Mouse (Mus musculus): ENCODE measurements around the gene Cacna1c. TPM values are rescaled to one million over a fixed set of nuclear protein-coding genes. Genes with fewer than 3 reads are reported as not detected.

The Cacna1c gene
- polyA plus RNA-seq, 1 experiment, result 1.3 TPM

- Histone ChIP-seq H3K9me3 (no peaks in the 10 kb centered on the region), H3K27me3 (replicated peaks) (peaks cover 29% of the 10 kb centered on the region), H3K4me1 (no peaks in the 10 kb centered on the region), H3K4me3 (replicated peaks) (no peak overlapping the region), H3K36me3 (replicated peaks; ENCODE audit: low read length) (no peaks in the 10 kb centered on the region)
- no peak for TF ChIP-seq GATA1 (IDR thresholded peaks at IDR 0.05; ENCODE audit: borderline replicate concordance, low read length)
- TF ChIP-seq FLI1 (IDR thresholded peaks at IDR 0.05; ENCODE audit: low read length), result no peak
Measured at GRCm38 (mm10) chr6:118884073-118884551, 312.1 kb downstream of the Cacna1c start.

- TF ChIP-seq FLI1 (IDR thresholded peaks at IDR 0.05; ENCODE audit: low read length), result no peak
- no peak for TF ChIP-seq GATA1 (IDR thresholded peaks at IDR 0.05; ENCODE audit: borderline replicate concordance, low read length)
- H3K4me3 ChIP-seq (replicated peaks), result no peak overlapping the region
- peaks cover 1% of the 10 kb centered on the region; the same call in 1 of the 2 replicates for H3K4me1 ChIP-seq
- peaks cover 31% of the 10 kb centered on the region for H3K27me3 ChIP-seq (replicated peaks)
- H3K36me3 ChIP-seq (replicated peaks; ENCODE audit: low read length), result no peaks in the 10 kb centered on the region
- no peaks in the 10 kb centered on the region for H3K9me3 ChIP-seq
Measured at GRCm38 (mm10) chr6:118876204-118876603, 320.0 kb downstream of the Cacna1c start.

- no peaks in the 10 kb centered on the region; the same call in 1 of the 2 replicates for H3K9me3 ChIP-seq
- no peaks in the 10 kb centered on the region for H3K36me3 ChIP-seq (replicated peaks; ENCODE audit: low read length)
- peaks cover 8% of the 10 kb centered on the region; the same call in 1 of the 2 replicates for H3K4me1 ChIP-seq
- H3K27me3 ChIP-seq (replicated peaks), result peaks cover 56% of the 10 kb centered on the region
- H3K4me3 ChIP-seq (replicated peaks), result no peak overlapping the region
- no peak for TF ChIP-seq GATA1 (IDR thresholded peaks at IDR 0.05; ENCODE audit: borderline replicate concordance, low read length)
- no peak for TF ChIP-seq FLI1 (IDR thresholded peaks at IDR 0.05; ENCODE audit: low read length)
Measured at GRCm38 (mm10) chr6:118870241-118870841, 325.9 kb downstream of the Cacna1c start.

GRCm38 (mm10) chr6:118867384-118867783 lies 328.8 kb downstream of the Cacna1c start:
- Histone ChIP-seq H3K36me3 (replicated peaks; ENCODE audit: low read length) (no peaks in the 10 kb centered on the region), H3K27me3 (replicated peaks) (peaks cover 53% of the 10 kb centered on the region), H3K9me3 (no peaks in the 10 kb centered on the region; the same call in 1 of the 2 replicates), H3K4me3 (replicated peaks) (no peak overlapping the region), H3K4me1 (peaks cover 8% of the 10 kb centered on the region; the same call in 1 of the 2 replicates)
- no peak for TF ChIP-seq GATA1 (IDR thresholded peaks at IDR 0.05; ENCODE audit: borderline replicate concordance, low read length)
- TF ChIP-seq FLI1 (IDR thresholded peaks at IDR 0.05; ENCODE audit: low read length), result no peak

- peaks cover 3% of the 10 kb centered on the region; the same call in 1 of the 2 replicates for H3K9me3 ChIP-seq
- H3K4me1 ChIP-seq, result peaks cover 8% of the 10 kb centered on the region; the same call in 1 of the 2 replicates
- TF ChIP-seq FLI1 (IDR thresholded peaks at IDR 0.05; ENCODE audit: low read length) (no peak), GATA1 (IDR thresholded peaks at IDR 0.05; ENCODE audit: borderline replicate concordance, low read length) (no peak)
- H3K36me3 ChIP-seq (replicated peaks; ENCODE audit: low read length), result no peaks in the 10 kb centered on the region
- H3K27me3 ChIP-seq (replicated peaks), result peaks cover 54% of the 10 kb centered on the region
- no peak overlapping the region for H3K4me3 ChIP-seq (replicated peaks)
Measured at GRCm38 (mm10) chr6:118866889-118867288, 329.3 kb downstream of the Cacna1c start.

- peaks cover 54% of the 10 kb centered on the region for H3K27me3 ChIP-seq (replicated peaks)
- peaks cover 3% of the 10 kb centered on the region; the same call in 1 of the 2 replicates for H3K4me1 ChIP-seq
- TF ChIP-seq GATA1 (IDR thresholded peaks at IDR 0.05; ENCODE audit: borderline replicate concordance, low read length) (no peak), FLI1 (IDR thresholded peaks at IDR 0.05; ENCODE audit: low read length) (no peak)
- no peak overlapping the region for H3K4me3 ChIP-seq (replicated peaks)
- H3K36me3 ChIP-seq (replicated peaks; ENCODE audit: low read length), result no peaks in the 10 kb centered on the region
- peaks cover 4% of the 10 kb centered on the region; the same call in 1 of the 2 replicates for H3K9me3 ChIP-seq
Measured at GRCm38 (mm10) chr6:118865777-118866380, 330.3 kb downstream of the Cacna1c start.

GRCm38 (mm10) chr6:118864696-118865620 lies 331.3 kb downstream of the Cacna1c start:
- Histone ChIP-seq H3K4me1 (no peaks in the 10 kb centered on the region), H3K27me3 (replicated peaks) (peaks cover 52% of the 10 kb centered on the region), H3K9me3 (peaks cover 4% of the 10 kb centered on the region; the same call in 1 of the 2 replicates), H3K36me3 (replicated peaks; ENCODE audit: low read length) (no peaks in the 10 kb centered on the region), H3K4me3 (replicated peaks) (no peak overlapping the region)
- TF ChIP-seq GATA1 (IDR thresholded peaks at IDR 0.05; ENCODE audit: borderline replicate concordance, low read length), result no peak
- no peak for TF ChIP-seq FLI1 (IDR thresholded peaks at IDR 0.05; ENCODE audit: low read length)

GRCm38 (mm10) chr6:118862727-118863126 lies 333.5 kb downstream of the Cacna1c start:
- peaks cover 4% of the 10 kb centered on the region; the same call in 1 of the 2 replicates for H3K9me3 ChIP-seq
- no peak overlapping the region for H3K4me3 ChIP-seq (replicated peaks)
- no peaks in the 10 kb centered on the region for H3K36me3 ChIP-seq (replicated peaks; ENCODE audit: low read length)
- H3K4me1 ChIP-seq, result no peaks in the 10 kb centered on the region
- TF ChIP-seq GATA1 (IDR thresholded peaks at IDR 0.05; ENCODE audit: borderline replicate concordance, low read length) (no peak), FLI1 (IDR thresholded peaks at IDR 0.05; ENCODE audit: low read length) (no peak)
- peaks cover 46% of the 10 kb centered on the region for H3K27me3 ChIP-seq (replicated peaks)

- TF ChIP-seq GATA1 (IDR thresholded peaks at IDR 0.05; ENCODE audit: borderline replicate concordance, low read length) (no peak), FLI1 (IDR thresholded peaks at IDR 0.05; ENCODE audit: low read length) (no peak)
- no peak overlapping the region for H3K4me3 ChIP-seq (replicated peaks)
- H3K27me3 ChIP-seq (replicated peaks), result peaks cover 40% of the 10 kb centered on the region
- no peaks in the 10 kb centered on the region for H3K36me3 ChIP-seq (replicated peaks; ENCODE audit: low read length)
- H3K4me1 ChIP-seq, result no peaks in the 10 kb centered on the region
- H3K9me3 ChIP-seq, result peaks cover 4% of the 10 kb centered on the region; the same call in 1 of the 2 replicates
Measured at GRCm38 (mm10) chr6:118862091-118862490, 334.1 kb downstream of the Cacna1c start.

Measured in megakaryocyte, embryonic 14.5 days (primary cell).